Mouse (Mus musculus) stomach, postnatal 0 days (tissue): ENCODE results near the gene Slc5a6. TPM values are rescaled to one million over a fixed set of nuclear protein-coding genes. Genes with fewer than 3 reads are reported as not detected.

Experiments
- ATAC-seq: fragments of 200-750 bp; cut with Nextera tagmentation; 2 replicates; pipeline ENCODE4 v1.8.0; 2017; ENCODE audit not compliant: low FRiP score, low TSS enrichment
- DNase-seq: peaks from one replicate; pipeline ENCODE4 v3.0.0-alpha.2; 2016; ENCODE audit warnings: low spot score
- H3K27ac ChIP-seq: fragments of 300-500 bp; sonication (generic); replicated peaks from 2 replicates; pipeline ENCODE4 v1.5.1; 2014; ENCODE audit warnings: mild to moderate bottlenecking, control low read depth
- H3K27me3 ChIP-seq: fragments of 300-500 bp; sonication (generic); 2 replicates; pipeline ENCODE4 v1.6.1; 2014; ENCODE audit warnings: low read length; ENCODE audit not compliant: control insufficient read depth, insufficient read depth
- H3K36me3 ChIP-seq: fragments of 300-500 bp; sonication (generic); 2 replicates; pipeline ENCODE4 v1.6.1; 2014; ENCODE audit warnings: low read length, mixed read lengths; ENCODE audit not compliant: control insufficient read depth, insufficient read depth
- H3K4me1 ChIP-seq: fragments of 300-500 bp; sonication (generic); replicated peaks from 2 replicates; pipeline ENCODE4 v1.6.1; 2014; ENCODE audit warnings: antibody characterized with exemption; ENCODE audit not compliant: control insufficient read depth, insufficient read depth
- H3K4me2 ChIP-seq: fragments of 300-500 bp; sonication (generic); replicated peaks from 2 replicates; pipeline ENCODE4 v1.6.1; 2014; ENCODE audit warnings: low read depth, mild to moderate bottlenecking, control low read depth, moderate library complexity
- H3K4me3 ChIP-seq: fragments of 300-500 bp; sonication (generic); 2 replicates; pipeline ENCODE4 v1.5.1; 2014; ENCODE audit warnings: low read depth, low read length, control low read depth
- H3K9ac ChIP-seq: fragments of 300-500 bp; sonication (generic); 2 replicates; pipeline ENCODE4 v1.6.1; 2014; ENCODE audit warnings: mild to moderate bottlenecking, low read length, control low read depth, mixed read lengths
- H3K9me3 ChIP-seq: fragments of 300-500 bp; sonication (generic); 2 replicates; pipeline ENCODE4 v1.6.1; 2016; ENCODE audit warnings: low read length; ENCODE audit not compliant: control insufficient read depth
- CTCF ChIP-seq: IDR thresholded peaks from 2 replicates; pipeline ENCODE4 v1.5.1; 2016; ENCODE audit warnings: antibody characterized with exemption, low read depth, mild to moderate bottlenecking, moderate library complexity
- EP300 ChIP-seq: optimal IDR thresholded peaks from 2 replicates; pipeline ENCODE3; 2016; ENCODE audit warnings: antibody characterized with exemption
- WGBS: fragments of 180-500 bp; shearing (Covaris S2); extraction: QIAGEN DNeasy Blood & Tissue Kit; methylation state at CpG from one replicate; pipeline ENCODE4 v1.1.7; 2014; 5-methylcytosine and 5-hydroxymethylcytosine counted together
- polyA plus RNA-seq: library from polyadenylated mRNA; unstranded; fragments of >200 nt; fragmentation: Nextera tagmentation; extraction: Ambion mirVana; gene quantifications from 2 replicates; pipeline ENCODE4 v1.2.1, GENCODE M21; 2015

Slc5a6 gene
- polyA plus RNA-seq, 1 experiment from 2014 or later, result 4.2 TPM

GRCm38 (mm10) chr5:31001560-31001959 is 47.2 kb downstream of the Slc5a6 start:
- TF ChIP-seq EP300 (no peak), CTCF (peak; percentile 31; the same call in 1 of the 2 replicates)
- Histone ChIP-seq H3K27me3 (no peaks in the 10 kb centered on the region), H3K27ac (no peak overlapping the region), H3K4me3 (no peak overlapping the region), H3K4me1 (no peaks in the 10 kb centered on the region), H3K36me3 (no peaks in the 10 kb centered on the region), H3K9ac (no peak overlapping the region), H3K9me3 (no peaks in the 10 kb centered on the region), H3K4me2 (no peak overlapping the region)
- WGBS, result 80% methylated on average over 4 of the region's 4 CpGs
- ATAC-seq (no peak), DNase-seq (no peak)

GRCm38 (mm10) chr5:31000993-31001392 is 47.7 kb downstream of the Slc5a6 start:
- H3K27ac ChIP-seq, result no peak overlapping the region
- H3K4me2 ChIP-seq, result no peak overlapping the region
- no peak overlapping the region for H3K9ac ChIP-seq
- H3K9me3 ChIP-seq, result no peaks in the 10 kb centered on the region
- no peak for TF ChIP-seq EP300
- no peak for TF ChIP-seq CTCF
- ATAC-seq (no peak), DNase-seq (no peak)
- no peak overlapping the region for H3K4me3 ChIP-seq
- H3K4me1 ChIP-seq, result no peaks in the 10 kb centered on the region
- no peaks in the 10 kb centered on the region for H3K27me3 ChIP-seq
- 81% methylated on average over 2 of the region's 2 CpGs for WGBS
- H3K36me3 ChIP-seq, result no peaks in the 10 kb centered on the region

- H3K4me1 ChIP-seq, result no peaks in the 10 kb centered on the region
- no peak overlapping the region for H3K9ac ChIP-seq
- H3K36me3 ChIP-seq, result no peaks in the 10 kb centered on the region
- WGBS, result 46% methylated on average over 7 of the region's 7 CpGs
- H3K4me3 ChIP-seq, result no peak overlapping the region
- ATAC-seq, result no peak
- no peak overlapping the region for H3K27ac ChIP-seq
- no peaks in the 10 kb centered on the region for H3K9me3 ChIP-seq
- no peaks in the 10 kb centered on the region for H3K27me3 ChIP-seq
- TF ChIP-seq EP300 (no peak), CTCF (no peak)
- H3K4me2 ChIP-seq, result no peak overlapping the region
- DNase-seq, result no peak
Observed at GRCm38 (mm10) chr5:31000122-31000521, 48.6 kb downstream of the Slc5a6 start.

GRCm38 (mm10) chr5:30999324-30999723 is 49.4 kb downstream of the Slc5a6 start:
- no peak for ATAC-seq

GRCm38 (mm10) chr5:30998306-30998705 is 50.4 kb downstream of the Slc5a6 start:
- H3K9ac ChIP-seq, result no peak overlapping the region
- no peaks in the 10 kb centered on the region for H3K36me3 ChIP-seq
- TF ChIP-seq EP300 (no peak), CTCF (peak; percentile 89)
- H3K9me3 ChIP-seq, result no peaks in the 10 kb centered on the region
- no peak overlapping the region for H3K27ac ChIP-seq
- peak; percentile 73 for ATAC-seq
- H3K27me3 ChIP-seq, result no peaks in the 10 kb centered on the region
- no peak overlapping the region for H3K4me2 ChIP-seq
- 34% methylated on average over 5 of the region's 5 CpGs for WGBS
- H3K4me1 ChIP-seq, result no peaks in the 10 kb centered on the region
- no peak overlapping the region for H3K4me3 ChIP-seq
- DNase-seq, result peak; percentile 71

More at GRCm38 (mm10) chr5:30999324-30999723, 49.4 kb downstream of the Slc5a6 start:
- H3K27ac ChIP-seq, result no peak overlapping the region
- H3K9ac ChIP-seq, result no peak overlapping the region
- no peaks in the 10 kb centered on the region for H3K4me1 ChIP-seq
- no peak for DNase-seq
- 82% methylated on average over 5 of the region's 5 CpGs for WGBS
- H3K27me3 ChIP-seq, result no peaks in the 10 kb centered on the region
- no peaks in the 10 kb centered on the region for H3K9me3 ChIP-seq
- H3K4me2 ChIP-seq, result no peak overlapping the region
- TF ChIP-seq EP300 (no peak), CTCF (no peak)
- no peak overlapping the region for H3K4me3 ChIP-seq
- H3K36me3 ChIP-seq, result no peaks in the 10 kb centered on the region

- ATAC-seq (no peak), DNase-seq (no peak)
- Histone ChIP-seq H3K9me3 (no peaks in the 10 kb centered on the region), H3K36me3 (no peaks in the 10 kb centered on the region), H3K9ac (no peak overlapping the region), H3K4me1 (no peaks in the 10 kb centered on the region), H3K27me3 (no peaks in the 10 kb centered on the region), H3K4me3 (no peak overlapping the region), H3K4me2 (no peak overlapping the region), H3K27ac (no peak overlapping the region)
- 66% methylated on average over 11 of the region's 11 CpGs for WGBS
- TF ChIP-seq EP300, result no peak
- TF ChIP-seq CTCF, result no peak
Observed at GRCm38 (mm10) chr5:30994910-30995635, 53.7 kb downstream of the Slc5a6 start.
